Mouse (Mus musculus): ENCODE measurements at regions not wholly inside any gene's neighbourhood (a gene's known extent, or its start where the extent isn't known, plus 50 kb on each side); places are given as distances from the start of the nearest gene placed in this dataset.

DNA sequence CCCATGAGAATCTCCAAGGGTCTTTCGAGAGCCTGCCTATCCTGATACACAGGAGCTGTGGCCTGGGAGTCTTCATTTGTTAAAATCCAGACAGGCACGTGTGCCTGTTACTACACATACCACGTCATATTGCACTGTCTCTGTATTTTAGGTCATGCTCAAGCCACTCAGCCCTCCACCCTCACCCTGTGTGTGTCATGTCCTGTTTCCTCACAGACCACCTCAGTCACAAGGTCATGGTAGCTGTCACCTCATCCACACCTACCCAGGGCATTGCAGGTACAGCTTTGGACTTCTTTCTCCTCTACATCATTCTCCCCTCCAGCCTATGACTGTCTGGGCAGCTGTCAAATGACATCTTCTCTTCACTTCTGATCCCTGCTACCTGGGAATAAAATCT lies 320.9 kb upstream of the Runx1 start:
- no peak for TF ChIP-seq CTCF (IDR thresholded peaks at IDR 0.05; ENCODE audit: low read depth, low read length)
- TF ChIP-seq EP300 (IDR thresholded peaks at IDR 0.05; ENCODE audit: insufficient read depth, low read depth, low read length): no peak
